Mouse (Mus musculus) naive thymus-derived CD4-positive, alpha-beta T cell, adult 5 months (primary cell): ENCODE measurements around the gene 2210011C24Rik. TPM values are rescaled to one million over a fixed set of nuclear protein-coding genes. Genes with fewer than 3 reads are reported as not detected.

Experiments
- polyA plus RNA-seq: library from polyadenylated mRNA; unstranded; fragments of 100-300 nt; shearing (Covaris generic); gene quantifications from one replicate; pipeline ENCODE4 v1.2.1, GENCODE M21; 2017

2210011C24Rik gene
- polyA plus RNA-seq = not detected

GRCm38 (mm10) chr8:84011705-84012498 lies at the start of gene 2210011C24Rik:
2210011C24Rik (minus strand) TSS chr8:84012171.

GRCm38 (mm10) chr8:84044900-84045299 lies 32.9 kb upstream of the 2210011C24Rik start, which contains the start of gene Rln3:
Rln3 (minus strand) TSS chr8:84045000.

GRCm38 (mm10) chr8:84042066-84042947 lies 30.3 kb upstream of the 2210011C24Rik start, which contains the start of gene Il27ra:
Il27ra (minus strand) TSS chr8:84042589.

GRCm38 (mm10) chr8:84021096-84021495 lies 9.1 kb upstream of the 2210011C24Rik start, which contains the start of gene Palm3:
Palm3 (plus strand) TSS chr8:84021471.

GRCm38 (mm10) chr8:84001281-84002000 lies 10.5 kb downstream of the 2210011C24Rik start, which contains the start of gene 1700067K01Rik:
1700067K01Rik (plus strand) TSS chr8:84001502.

GRCm38 (mm10) chr8:83997511-83998141 lies 14.3 kb downstream of the 2210011C24Rik start, which contains the start of gene Samd1:
Samd1 (plus strand) TSS chr8:83997672.

GRCm38 (mm10) chr8:83972150-83973120 lies 39.5 kb downstream of the 2210011C24Rik start, which contains the start of gene Prkaca:
Prkaca (plus strand) TSS chr8:83972993.

Other genes with a start within 250 kb of the 2210011C24Rik start
- 10.1 TPM for gene Adgrl1, start 112.1 kb downstream of the 2210011C24Rik start, polyA plus RNA-seq
- gene Gm10644, start 57.0 kb downstream of the 2210011C24Rik start, polyA plus RNA-seq = 1.3 TPM
- 7.9 TPM for gene Asf1b, start 56.7 kb downstream of the 2210011C24Rik start, polyA plus RNA-seq
- gene Prkaca, start 39.2 kb downstream of the 2210011C24Rik start, polyA plus RNA-seq = 45.4 TPM
- 9.2 TPM for gene Samd1, start 14.5 kb downstream of the 2210011C24Rik start, polyA plus RNA-seq
- 0.68 TPM for gene 1700067K01Rik, start 10.7 kb downstream of the 2210011C24Rik start, polyA plus RNA-seq
- 9.5 TPM for gene Palm3, start 9.3 kb upstream of the 2210011C24Rik start, polyA plus RNA-seq
- 200 TPM for gene Il27ra, start 30.4 kb upstream of the 2210011C24Rik start, polyA plus RNA-seq
- 0.76 TPM for gene Rln3, start 32.8 kb upstream of the 2210011C24Rik start, polyA plus RNA-seq
- 1.2 TPM for gene Gm10643, start 53.0 kb upstream of the 2210011C24Rik start, polyA plus RNA-seq
- gene Rfx1, start 54.7 kb upstream of the 2210011C24Rik start, polyA plus RNA-seq = 29.8 TPM
- 28.4 TPM for gene Dcaf15, start 92.6 kb upstream of the 2210011C24Rik start, polyA plus RNA-seq
- gene Podnl1, start 113.8 kb upstream of the 2210011C24Rik start, polyA plus RNA-seq = 2.1 TPM
- 26.8 TPM for gene Cc2d1a, start 135.8 kb upstream of the 2210011C24Rik start, polyA plus RNA-seq
- gene 4930432K21Rik, start 135.9 kb upstream of the 2210011C24Rik start, polyA plus RNA-seq = 3.4 TPM
- gene Nanos3, start 173.0 kb upstream of the 2210011C24Rik start, polyA plus RNA-seq = not detected
- 41.4 TPM for gene Zswim4, start 224.9 kb upstream of the 2210011C24Rik start, polyA plus RNA-seq
- gene D8Ertd738e, start 237.5 kb upstream of the 2210011C24Rik start, polyA plus RNA-seq = 442 TPM
- gene Mri1, start 245.2 kb upstream of the 2210011C24Rik start, polyA plus RNA-seq = 146 TPM